Mouse (Mus musculus) heart, adult 9 months (tissue): Measurements from ENCODE around the gene Kcng1.
A peak's percentile ranks its signal among the peaks of the same experiment; 100 is the strongest.

Experiments
- DNase-seq, 2 experiments: peaks; one replicate each; pipeline ENCODE4 v3.0.0; 2022; ENCODE audit warnings: low spot score in 2 of 2

Kcng1 gene

GRCm38 (mm10) chr2:168260124-168260523, 21.4 kb downstream of the Kcng1 start:
- DNase-seq = no peak

GRCm38 (mm10) chr2:168259046-168259445, 22.5 kb downstream of the Kcng1 start:
- peak; percentile 33 to 40 for DNase-seq

- no peak for DNase-seq
Observed at GRCm38 (mm10) chr2:168257188-168257587, 24.3 kb downstream of the Kcng1 start.

GRCm38 (mm10) chr2:168256506-168256905, 25.0 kb downstream of the Kcng1 start:
- DNase-seq = no peak

- no peak for DNase-seq
Observed at GRCm38 (mm10) chr2:168253822-168254221, 27.7 kb downstream of the Kcng1 start.

GRCm38 (mm10) chr2:168252639-168253292, 28.8 kb downstream of the Kcng1 start:
- no peak for DNase-seq

- DNase-seq = peak; percentile 40 to 77
Observed at GRCm38 (mm10) chr2:168250270-168250669, 31.3 kb downstream of the Kcng1 start.

- DNase-seq = no peak
Observed at GRCm38 (mm10) chr2:168248856-168249245, 32.7 kb downstream of the Kcng1 start.

GRCm38 (mm10) chr2:168248167-168248855, 33.2 kb downstream of the Kcng1 start:
- no peak for DNase-seq

GRCm38 (mm10) chr2:168245571-168245970, 36.0 kb downstream of the Kcng1 start:
- no peak for DNase-seq

GRCm38 (mm10) chr2:168243278-168243677, 38.3 kb downstream of the Kcng1 start:
- no peak for DNase-seq

GRCm38 (mm10) chr2:168242841-168243240, 38.7 kb downstream of the Kcng1 start:
- DNase-seq = no peak

- DNase-seq = no peak
Observed at GRCm38 (mm10) chr2:168238335-168238734, 43.2 kb downstream of the Kcng1 start.

- no peak for DNase-seq
Observed at GRCm38 (mm10) chr2:168233286-168233685, 48.2 kb downstream of the Kcng1 start.

GRCm38 (mm10) chr2:168231471-168231829, 50.1 kb downstream of the Kcng1 start:
- no peak for DNase-seq

- DNase-seq = no peak
Observed at GRCm38 (mm10) chr2:168230773-168231470, 50.6 kb downstream of the Kcng1 start.

GRCm38 (mm10) chr2:168230026-168230728, 51.4 kb downstream of the Kcng1 start, which contains the start of the genes Gm20716, Dpm1 and Mocs3:
Gm20716 (minus strand) TSS chr2:168230364.
Dpm1 (minus strand) TSS chr2:168230591.
Mocs3 (plus strand) TSS chr2:168230622.
- DNase-seq = peak; percentile 90 to 91

- peak; percentile 31 to 34 for DNase-seq
Observed at GRCm38 (mm10) chr2:168229116-168230025, 52.2 kb downstream of the Kcng1 start.

GRCm38 (mm10) chr2:168223326-168223725, 58.2 kb downstream of the Kcng1 start:
- DNase-seq = no peak

GRCm38 (mm10) chr2:168213788-168214397, 67.6 kb downstream of the Kcng1 start:
- no peak for DNase-seq
